Mouse (Mus musculus) adrenal gland, adult 10 weeks (tissue): ENCODE results near the gene Tas2r136. TPM values are rescaled to one million over a fixed set of nuclear protein-coding genes. Genes with fewer than 3 reads are reported as not detected.

Experiments used
- polyA plus RNA-seq: library from polyadenylated mRNA; stranded (reverse); fragments of 350-450 nt; fragmentation: Illumina TruSeq; extraction: RNeasy Lipid Tissue Mini Kit (QIAGEN cat#74804); gene quantifications from one replicate; pipeline ENCODE4 v1.2.3, GENCODE M21; 2014; ENCODE audit warnings: low read depth, low replicate concordance

Gene Tas2r136
- polyA plus RNA-seq: not detected

DNA sequence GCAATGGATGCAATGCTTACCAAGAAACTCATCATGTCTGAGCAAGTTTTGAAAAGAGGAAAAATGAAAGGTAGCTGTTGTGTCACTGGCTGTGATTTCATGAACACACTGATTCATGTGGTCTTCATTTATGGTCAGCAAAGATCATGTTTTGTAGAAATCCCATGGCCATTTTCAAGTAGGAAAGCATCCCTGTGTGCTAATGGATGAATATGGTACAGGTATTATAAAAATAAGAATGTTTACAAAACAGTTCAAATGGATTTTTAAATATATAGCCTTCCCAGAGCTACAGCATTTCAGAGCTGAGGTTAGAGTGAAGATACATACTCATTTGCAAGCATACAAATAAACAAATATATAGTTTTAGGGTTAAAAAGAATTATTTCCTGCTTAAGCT lies at the start of gene Tas2r136:
Gene Tas2r136 (minus strand): TSS at position 101 of the 400 bp plus-strand sequence.

GRCm38 (mm10) chr6:132802518-132802917 lies 24.6 kb upstream of the Tas2r136 start, which contains the start of gene Tas2r117:
Gene Tas2r117, plus strand, starts transcription at chr6:132802818.

DNA sequence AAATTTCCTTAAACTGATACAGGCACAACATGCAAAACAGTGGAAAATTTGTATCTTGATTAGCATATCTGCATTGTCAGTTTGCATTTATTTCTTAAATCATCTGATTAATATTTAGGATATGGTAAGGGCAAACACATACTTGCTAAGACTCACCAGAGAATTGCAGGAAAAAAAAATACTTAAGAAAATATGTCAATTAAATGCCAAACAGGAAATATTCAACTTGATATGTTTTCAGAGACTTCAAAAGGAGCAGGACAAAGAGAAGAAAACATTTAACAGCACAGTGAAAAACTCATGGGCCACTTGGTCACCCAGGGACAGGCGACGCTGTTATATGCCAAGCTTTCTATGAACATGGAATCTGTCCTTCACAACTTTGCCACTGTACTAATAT lies 16.1 kb downstream of the Tas2r136 start, which contains the start of gene Tas2r102:
Gene Tas2r102 (plus strand): TSS at position 301 of the 400 bp plus-strand sequence.

DNA sequence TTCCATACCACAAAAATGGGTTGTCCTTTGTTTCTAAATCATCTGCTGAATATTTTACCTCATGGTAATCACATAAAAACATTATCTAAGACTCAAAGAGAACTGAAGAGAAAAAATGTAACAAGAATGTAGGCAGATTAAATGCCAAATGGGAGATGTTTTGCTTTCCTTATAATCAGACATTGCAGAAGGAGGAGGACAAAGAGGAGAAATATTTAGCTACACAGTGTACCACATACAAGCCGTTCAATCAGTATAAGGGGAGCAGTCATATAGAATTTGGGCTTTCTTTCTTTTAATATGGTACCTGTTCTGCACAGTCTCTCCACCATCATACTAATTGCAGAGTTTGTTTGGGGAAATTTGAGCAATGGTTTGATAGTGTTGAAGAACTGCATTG lies 23.5 kb downstream of the Tas2r136 start, which contains the start of gene Tas2r124:
Gene Tas2r124 (plus strand): TSS at position 301 of the 400 bp plus-strand sequence.

GRCm38 (mm10) chr6:132737935-132738334 lies 40.0 kb downstream of the Tas2r136 start, which contains the start of gene Tas2r115:
Gene Tas2r115, minus strand, starts transcription at chr6:132738035.

Other genes with a start within 250 kb of the Tas2r136 start
- not detected for gene Prh1, start 208.4 kb downstream of the Tas2r136 start, polyA plus RNA-seq
- gene Prp2, start 182.2 kb downstream of the Tas2r136 start, polyA plus RNA-seq: not detected
- gene A630073D07Rik, start 126.6 kb downstream of the Tas2r136 start, polyA plus RNA-seq: not detected
- not detected for gene Tas2r120, start 121.2 kb downstream of the Tas2r136 start, polyA plus RNA-seq
- gene Tas2r121, start 77.2 kb downstream of the Tas2r136 start, polyA plus RNA-seq: not detected
- not detected for gene Tas2r122, start 66.2 kb downstream of the Tas2r136 start, polyA plus RNA-seq
- gene Tas2r115, start 40.1 kb downstream of the Tas2r136 start, polyA plus RNA-seq: not detected
- gene Tas2r124, start 23.4 kb downstream of the Tas2r136 start, polyA plus RNA-seq: not detected
- gene Tas2r102, start 16.0 kb downstream of the Tas2r136 start, polyA plus RNA-seq: not detected
- gene Tas2r117, start 24.7 kb upstream of the Tas2r136 start, polyA plus RNA-seq: not detected
- gene Tas2r123, start 69.0 kb upstream of the Tas2r136 start, polyA plus RNA-seq: not detected
- not detected for gene Tas2r116, start 77.3 kb upstream of the Tas2r136 start, polyA plus RNA-seq
- not detected for gene Tas2r110, start 89.8 kb upstream of the Tas2r136 start, polyA plus RNA-seq
- gene Tas2r113, start 114.8 kb upstream of the Tas2r136 start, polyA plus RNA-seq: not detected
- gene Tas2r125, start 131.5 kb upstream of the Tas2r136 start, polyA plus RNA-seq: not detected
- not detected for gene Tas2r129, start 172.9 kb upstream of the Tas2r136 start, polyA plus RNA-seq
- gene Tas2r131, start 179.8 kb upstream of the Tas2r136 start, polyA plus RNA-seq: not detected
- gene Tas2r109, start 202.8 kb upstream of the Tas2r136 start, polyA plus RNA-seq: not detected